Mouse (Mus musculus) gastrocnemius, adult 8-10 months (tissue): ENCODE data around the gene Wfdc6a. TPM values are rescaled to one million over a fixed set of nuclear protein-coding genes. Genes with fewer than 3 reads are reported as not detected.
"Not testable (repeated sequence)": the region's sequence is repeated elsewhere in the genome, so short reads cannot be mapped to it uniquely, and the experiment has no call there.

Source experiments
- DNase-seq, 2 experiments: peaks; one replicate each; pipeline ENCODE4 v3.0.0; 2022; ENCODE audit warnings: low spot score in 2 of 2
- total RNA-seq, 4 experiments: library from RNA; stranded (reverse); gene quantifications; 2 replicates each; pipeline ENCODE4 v1.2.4; 2022

The Wfdc6a gene
- not detected for total RNA-seq

DNA sequence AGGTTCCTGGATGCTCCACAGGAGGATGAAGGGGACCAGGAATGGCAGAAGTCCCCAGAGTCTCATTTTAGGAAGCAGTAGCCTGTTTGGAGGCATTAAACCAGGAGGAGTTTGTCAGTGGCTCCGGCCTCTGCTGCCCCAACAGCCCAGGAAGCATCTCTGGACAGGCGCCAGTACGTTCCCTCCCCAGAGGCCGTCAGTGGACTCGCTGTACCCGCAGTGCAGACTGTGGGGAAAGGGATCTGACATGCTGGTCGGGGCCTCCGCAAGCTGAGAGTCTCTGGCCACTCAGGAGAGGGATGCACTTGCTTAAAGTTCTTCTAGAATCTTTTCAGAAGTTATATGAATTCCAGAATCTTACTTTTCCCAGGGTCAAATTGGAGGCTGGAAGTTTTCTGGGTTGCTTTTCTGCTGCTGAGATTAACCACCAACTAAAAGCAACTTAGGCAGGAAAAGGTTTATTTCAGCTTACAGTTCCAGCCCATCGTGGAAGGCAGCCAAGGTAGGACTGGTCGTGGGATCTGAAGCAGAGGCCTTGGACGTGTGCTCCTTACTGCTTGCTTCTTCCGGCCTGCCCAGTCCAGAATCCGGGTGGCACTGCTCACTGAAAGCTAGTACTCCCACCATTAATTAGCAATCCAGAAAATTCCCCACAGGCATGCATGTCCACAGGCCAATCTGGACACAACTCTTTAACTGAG, at the start of gene Wfdc6a:
Wfdc6a (minus strand) TSS at position 423 of the 701 bp plus-strand sequence.
- DNase-seq, result not testable (repeated sequence)

DNA sequence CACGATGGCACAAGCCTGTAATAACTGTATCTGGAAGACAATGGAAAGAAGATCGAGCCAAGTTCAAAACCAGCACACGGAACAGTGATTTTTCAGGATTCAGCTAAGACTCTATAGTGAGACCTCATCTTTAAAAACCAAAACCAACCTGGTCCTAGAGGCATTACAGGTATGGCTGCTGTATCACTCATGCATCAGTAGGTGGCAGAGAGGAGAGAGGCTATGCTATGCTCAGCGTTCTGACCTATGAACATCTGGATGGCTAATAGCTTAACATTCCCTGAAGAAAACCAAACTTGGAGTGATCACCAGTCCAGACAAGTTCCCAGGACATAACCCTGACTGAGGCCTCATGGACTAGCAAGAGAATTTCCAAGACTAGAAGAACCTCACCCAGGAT, 36.5 kb upstream of the Wfdc6a start:
- DNase-seq, result no peak

DNA sequence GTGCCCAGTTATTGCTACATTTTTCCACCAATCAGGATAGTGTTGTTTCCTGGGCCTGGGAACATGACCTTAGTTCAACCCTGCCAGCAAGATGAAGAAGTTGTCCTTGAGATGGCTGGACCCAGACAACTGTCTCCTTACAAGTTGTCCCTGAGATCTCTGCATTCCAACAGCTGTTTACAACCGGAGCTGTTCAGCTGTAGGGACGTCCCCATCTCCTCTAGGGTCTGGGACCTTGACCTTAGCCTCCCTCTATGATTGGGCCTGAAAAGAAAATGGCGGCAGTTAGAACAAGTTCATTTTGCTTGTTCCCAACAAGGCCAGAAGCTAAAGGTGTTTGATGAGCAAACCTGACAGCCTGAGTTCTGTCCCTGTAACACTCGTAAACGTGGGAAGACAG, 33.8 kb upstream of the Wfdc6a start:
- no peak for DNase-seq

DNA sequence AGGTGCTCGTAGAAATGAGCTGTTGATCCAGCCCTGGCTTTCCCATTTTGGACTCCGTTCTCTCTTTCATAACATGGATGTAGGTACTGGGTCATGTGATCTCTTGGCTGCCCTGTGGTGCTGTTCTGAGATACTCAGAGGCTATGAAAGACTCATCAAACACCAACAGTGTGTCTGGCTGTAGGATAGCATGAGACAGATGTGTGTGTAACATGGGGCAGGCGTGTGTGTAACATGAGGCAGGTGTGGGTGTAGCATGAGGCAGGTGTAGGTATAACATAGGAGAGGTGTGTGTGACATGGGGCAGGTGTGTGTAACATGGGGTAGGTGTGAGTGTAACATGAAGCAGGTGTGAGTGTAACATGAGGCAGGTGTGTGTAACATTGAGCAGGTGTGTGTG, 30.1 kb upstream of the Wfdc6a start:
- DNase-seq, result no peak

DNA sequence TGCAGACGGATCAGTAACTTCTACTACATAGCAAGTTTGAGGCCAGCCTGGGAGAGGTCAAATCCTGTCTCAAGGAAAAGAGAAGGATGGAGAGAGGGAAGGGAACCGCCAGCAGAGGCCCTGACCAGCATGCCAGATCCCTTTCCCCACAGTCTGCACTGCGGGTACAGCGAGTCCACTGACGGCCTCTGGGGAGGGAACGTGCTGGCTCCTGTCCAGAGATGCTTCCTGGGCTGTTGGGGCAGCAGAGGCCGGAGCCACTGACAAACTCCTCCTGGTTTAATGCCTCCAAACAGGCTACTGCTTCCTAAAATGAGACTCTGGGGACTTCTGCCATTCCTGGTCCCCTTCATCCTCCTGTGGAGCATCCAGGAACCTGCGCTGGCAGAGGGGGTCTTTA, 28.2 kb upstream of the Wfdc6a start, which contains the start of the genes Wfdc6b and Wfdc8:
Wfdc6b (plus strand) TSS at position 52 of the 400 bp plus-strand sequence.
Wfdc8 (minus strand) TSS at position 156 of the 400 bp plus-strand sequence.
- DNase-seq, result peak in 1 of 2 experiments; percentile 32

DNA sequence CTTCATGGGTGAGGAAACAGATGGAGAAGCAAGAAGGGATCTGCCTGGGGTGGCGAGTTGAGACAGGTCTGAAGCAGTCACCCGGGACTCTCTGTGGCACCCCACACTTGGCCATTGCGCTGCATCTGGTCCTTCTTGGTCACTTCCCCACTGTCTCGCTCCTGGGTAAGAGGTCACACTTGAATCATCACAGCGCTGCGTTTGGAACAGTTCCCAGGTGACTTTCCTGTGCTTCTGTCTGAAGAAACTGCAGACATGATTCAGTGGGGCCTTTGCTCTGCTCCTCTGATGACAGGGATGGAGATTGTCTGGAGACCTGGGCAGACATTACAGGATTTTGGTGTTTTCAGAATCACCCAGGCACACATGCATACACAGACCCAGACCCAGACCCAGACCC, 23.5 kb upstream of the Wfdc6a start:
- DNase-seq, result no peak

DNA sequence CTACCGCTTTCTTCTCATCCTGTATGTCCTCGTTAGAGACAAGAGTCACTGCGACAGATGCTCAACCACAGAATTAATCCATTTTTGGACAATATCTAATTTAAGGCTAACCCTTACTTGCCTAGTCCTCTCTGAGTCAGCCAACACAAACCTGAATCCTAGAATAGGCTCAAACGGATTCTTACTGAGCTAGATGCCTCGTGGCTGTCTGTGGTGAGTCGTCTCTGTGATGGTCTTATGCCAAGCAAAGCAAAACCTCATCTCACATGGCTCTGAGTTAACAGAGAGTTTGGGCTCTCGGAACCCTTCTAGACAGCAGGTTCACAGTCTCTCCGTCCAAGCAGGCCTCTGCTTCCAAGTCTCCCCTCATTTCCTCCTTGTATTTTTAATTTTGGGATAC, 19.2 kb upstream of the Wfdc6a start:
- no peak for DNase-seq

DNA sequence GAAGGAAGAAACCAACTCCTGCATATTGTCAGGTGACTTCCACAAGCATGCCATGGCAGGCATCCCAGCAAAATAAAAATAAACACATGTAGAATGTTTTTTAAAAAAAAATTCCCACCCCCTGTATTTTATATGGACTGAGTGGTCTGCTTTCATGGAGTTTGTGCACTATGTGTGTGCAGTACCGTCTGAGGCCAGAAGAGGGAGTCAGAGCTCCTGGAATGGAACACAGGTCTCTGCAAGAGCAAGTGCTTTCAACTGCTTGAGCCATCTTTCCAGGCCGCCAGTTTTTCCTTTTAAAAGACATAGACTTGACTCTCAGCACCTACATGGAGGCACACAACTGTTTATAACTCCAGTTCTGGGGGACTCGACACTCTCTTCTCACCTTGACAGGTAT, 18.2 kb upstream of the Wfdc6a start:
- no peak for DNase-seq

DNA sequence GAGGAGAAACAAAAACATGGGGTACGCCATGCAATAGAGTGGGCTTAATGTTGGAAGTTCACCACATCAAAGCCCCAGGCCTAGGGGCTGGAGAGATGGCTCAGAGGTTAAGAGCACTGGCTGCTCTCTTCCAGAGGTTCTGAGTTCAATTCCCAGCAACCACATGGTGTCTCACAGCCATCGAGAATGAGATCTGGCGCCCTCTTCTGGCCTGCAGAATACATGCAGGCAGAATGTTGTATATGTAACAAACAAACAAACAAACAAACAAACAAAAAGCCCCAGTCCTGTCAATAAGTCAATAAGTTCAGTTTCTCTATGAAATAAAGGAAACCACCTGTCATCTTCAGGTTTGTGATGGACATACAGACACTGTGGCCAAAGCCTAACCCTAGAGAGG, 14.9 kb upstream of the Wfdc6a start:
- no peak for DNase-seq

DNA sequence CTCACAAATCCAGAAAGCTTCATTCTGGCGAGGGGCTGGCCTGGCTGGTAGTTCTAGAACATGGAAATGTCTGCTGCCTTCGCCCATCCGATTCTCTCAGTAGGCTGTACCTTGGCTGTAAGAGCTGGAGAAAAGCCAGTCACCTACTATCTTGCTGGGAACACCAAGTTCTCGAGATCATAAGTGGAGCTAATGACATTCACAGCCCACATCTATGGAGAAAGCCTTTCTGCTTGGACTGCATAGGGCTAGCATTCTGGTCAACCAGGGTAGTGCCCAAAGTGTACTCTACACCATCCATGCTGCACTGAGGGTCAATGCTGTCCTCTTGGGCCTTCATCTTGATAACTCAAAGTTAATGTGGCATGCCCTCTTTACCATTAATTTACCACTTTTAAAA, 8.2 kb upstream of the Wfdc6a start, which contains the start of gene Eppin:
Eppin (minus strand) TSS at position 101 of the 400 bp plus-strand sequence.
- no peak for DNase-seq

DNA sequence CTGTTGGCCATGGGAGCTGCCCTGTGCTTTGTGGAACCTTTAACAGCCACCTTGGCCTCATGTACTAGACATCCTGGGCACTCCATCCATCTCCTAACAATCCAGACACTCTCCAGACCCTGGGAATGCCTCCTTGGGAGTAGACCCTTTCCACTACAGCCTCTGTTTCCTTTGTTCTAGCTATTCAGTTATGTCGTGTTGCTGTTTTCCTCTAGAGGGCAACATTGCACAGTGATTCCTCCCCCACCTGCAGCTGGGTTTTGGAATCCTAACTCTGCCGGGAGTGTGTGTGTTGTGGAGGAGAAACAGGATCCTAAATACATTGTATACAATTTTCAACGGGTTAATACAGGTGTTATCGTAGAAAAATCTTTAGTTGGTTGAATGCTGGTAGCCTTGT, 6.8 kb upstream of the Wfdc6a start:
- DNase-seq, result no peak

DNA sequence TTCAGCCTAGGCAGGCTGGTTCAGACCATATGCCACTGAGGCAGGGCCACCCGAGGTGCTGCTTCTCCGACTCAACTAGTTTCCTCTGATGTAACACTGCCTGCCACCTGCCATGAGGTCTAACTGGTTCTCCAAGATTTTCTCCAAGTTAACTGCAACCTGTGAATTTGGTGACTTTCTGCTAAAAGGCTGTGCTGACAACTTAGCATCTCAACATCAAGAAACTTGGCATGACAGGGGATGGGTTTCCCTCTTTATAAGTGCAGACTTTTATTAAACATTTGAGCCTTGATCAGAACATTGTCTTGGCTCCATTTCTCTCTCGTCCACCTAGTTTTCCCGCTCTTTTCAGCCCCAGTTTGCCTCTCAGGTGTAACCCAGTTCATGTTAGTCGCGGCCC, 11.9 kb downstream of the Wfdc6a start, which contains the start of gene Spint3:
Spint3 (minus strand) TSS at position 101 of the 400 bp plus-strand sequence.
- DNase-seq, result not testable (repeated sequence)

DNA sequence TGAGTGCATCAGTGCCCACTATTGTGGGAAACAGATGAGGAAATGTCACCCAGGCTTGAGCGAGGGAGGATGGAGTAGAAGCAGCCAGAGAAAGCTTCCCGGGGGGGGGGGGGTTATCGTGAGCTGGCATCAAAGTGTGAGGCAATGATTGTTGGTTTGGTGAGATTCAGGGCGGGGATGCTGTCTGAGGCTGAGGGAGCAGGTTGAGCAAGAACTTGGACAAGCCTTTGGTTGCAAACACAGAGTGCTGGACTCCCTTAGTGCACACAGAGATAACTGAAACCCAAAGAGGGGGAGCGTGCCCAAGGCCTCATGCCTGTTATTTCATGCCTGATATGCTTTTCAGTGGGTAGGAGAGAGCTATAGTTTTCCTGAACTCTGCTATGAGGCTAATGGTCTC, 17.8 kb downstream of the Wfdc6a start:
- no peak for DNase-seq

DNA sequence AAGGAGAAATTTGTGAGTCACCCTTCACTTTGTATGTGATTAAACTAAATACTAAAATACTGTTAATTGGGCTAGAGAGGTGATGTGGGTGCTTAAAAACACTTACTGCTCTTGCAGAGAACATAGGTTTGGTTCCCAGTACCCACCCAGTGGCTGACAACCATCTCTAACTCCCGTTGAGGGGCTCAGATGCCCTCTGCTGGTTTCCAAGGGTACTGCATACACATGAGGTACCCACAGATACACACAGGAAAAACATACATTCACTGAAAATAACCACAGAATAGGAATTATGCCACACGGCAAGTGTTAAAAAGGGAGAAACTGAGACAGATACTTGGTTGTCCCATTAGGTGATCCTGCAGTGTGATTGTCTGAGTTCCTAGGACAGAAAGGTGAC, 18.2 kb downstream of the Wfdc6a start:
- DNase-seq, result no peak

DNA sequence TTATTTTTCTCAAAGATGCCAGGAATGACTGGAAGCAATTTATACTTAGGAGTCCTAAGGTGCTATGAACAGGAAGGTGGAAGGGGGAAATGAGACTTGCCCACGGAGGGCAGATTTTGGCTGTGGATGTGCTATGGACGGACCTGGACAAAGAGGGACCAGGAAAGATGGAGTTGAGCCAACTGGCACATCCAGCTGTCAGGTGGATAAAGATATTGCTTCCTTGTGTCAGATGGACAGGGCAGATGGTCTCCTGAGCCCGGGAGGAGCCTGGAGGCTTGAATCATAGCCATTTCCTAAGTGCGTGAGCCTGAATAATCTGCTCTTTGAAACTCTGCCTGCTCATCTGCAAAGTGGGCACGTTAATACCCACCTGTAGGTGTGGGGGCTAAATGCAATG, 20.9 kb downstream of the Wfdc6a start:
- no peak for DNase-seq

DNA sequence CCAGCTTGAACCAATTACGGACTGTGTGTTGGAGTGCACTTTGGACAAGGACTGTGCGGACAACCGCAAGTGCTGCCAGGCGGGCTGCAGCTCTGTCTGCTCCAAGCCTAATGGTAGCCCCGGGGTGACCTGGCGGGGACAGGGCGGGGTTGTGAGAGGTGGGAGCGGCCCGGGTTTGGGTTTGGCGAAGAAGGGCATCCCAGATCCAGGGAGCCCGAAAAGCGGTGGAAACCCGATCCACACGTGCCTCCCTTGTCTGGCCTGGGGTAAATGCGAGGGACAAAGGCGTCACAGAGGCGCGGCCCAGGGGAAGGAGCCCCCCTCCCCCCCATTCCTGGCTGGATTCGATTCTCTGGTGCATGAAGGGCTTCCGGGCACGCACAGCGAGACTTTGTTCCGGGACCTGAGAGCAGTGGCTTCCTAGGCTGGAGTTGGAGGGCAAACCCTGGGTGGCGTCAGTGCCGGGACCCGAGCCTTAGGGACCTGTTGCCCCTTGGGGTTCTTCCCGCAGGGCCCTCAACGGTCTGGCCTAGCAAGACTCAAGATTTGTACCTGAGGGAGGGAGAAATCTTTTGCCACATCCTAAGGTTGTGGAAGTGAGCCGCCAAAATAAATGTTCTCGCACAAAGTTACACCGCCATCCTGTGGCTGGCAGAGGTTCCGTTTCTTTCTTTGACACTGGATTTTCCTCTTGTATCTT, 21.8 kb downstream of the Wfdc6a start:
- DNase-seq, result no peak

DNA sequence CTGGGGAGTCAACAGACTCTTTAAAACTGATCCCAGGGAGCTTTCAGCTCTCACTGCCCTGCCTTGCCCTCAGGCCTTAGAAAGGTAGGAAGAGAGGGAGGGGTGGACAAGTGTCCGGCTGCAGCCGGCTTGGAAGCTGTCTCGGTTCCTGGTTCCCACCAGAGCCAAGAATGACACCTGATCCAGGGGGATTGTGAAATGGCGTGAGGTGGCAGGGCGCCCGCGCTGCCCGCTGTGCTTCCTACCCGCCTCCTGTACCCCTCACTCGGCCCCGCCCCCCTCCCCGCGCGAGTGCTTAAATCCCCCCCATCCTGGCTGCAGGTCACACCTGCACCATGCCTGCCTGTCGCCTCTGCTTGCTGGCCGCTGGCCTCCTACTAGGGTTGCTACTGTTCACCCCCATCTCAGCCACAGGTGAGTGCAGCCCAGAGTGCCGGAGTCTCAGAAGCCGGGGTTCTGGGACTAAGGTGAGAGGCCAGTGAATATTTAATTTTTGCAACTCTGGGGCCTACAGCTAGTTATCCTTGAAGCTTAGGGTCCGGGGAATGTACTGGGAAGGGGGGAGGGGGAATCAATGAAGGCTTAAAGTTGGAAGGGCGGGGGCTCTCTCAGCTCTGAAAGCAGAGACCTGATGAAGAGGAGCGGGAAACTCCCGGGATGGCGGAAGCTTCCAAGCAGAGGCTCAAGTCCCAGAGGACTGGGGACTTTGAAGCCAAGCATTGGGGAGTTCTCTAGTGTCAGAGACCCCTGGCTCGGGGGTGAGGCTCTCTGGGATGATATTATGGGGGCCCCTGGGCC, 22.7 kb downstream of the Wfdc6a start, which contains the start of gene Wfdc2:
Wfdc2 (plus strand) TSS at position 23 of the 798 bp plus-strand sequence.
- DNase-seq, result peak in 1 of 2 experiments; percentile 28

DNA sequence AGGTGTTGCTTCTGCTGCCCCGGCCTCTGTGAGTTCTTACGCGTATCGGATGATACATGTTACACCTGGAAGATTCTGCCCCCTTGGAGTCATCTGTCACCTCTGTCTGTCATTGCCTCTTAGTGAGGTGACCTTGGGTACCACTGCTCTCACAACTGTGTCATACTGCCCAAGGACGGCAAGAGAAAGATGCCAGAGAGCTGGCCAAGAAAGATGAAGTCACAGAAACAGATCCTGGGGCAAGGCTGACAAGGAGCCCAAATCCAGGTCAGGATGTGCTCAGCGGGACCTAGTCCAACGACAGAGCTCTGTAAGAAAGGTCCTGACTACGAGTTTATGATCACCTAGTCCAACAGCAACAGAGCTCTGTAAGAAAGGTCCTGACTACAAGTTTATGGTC, 25.1 kb downstream of the Wfdc6a start:
- no peak for DNase-seq

DNA sequence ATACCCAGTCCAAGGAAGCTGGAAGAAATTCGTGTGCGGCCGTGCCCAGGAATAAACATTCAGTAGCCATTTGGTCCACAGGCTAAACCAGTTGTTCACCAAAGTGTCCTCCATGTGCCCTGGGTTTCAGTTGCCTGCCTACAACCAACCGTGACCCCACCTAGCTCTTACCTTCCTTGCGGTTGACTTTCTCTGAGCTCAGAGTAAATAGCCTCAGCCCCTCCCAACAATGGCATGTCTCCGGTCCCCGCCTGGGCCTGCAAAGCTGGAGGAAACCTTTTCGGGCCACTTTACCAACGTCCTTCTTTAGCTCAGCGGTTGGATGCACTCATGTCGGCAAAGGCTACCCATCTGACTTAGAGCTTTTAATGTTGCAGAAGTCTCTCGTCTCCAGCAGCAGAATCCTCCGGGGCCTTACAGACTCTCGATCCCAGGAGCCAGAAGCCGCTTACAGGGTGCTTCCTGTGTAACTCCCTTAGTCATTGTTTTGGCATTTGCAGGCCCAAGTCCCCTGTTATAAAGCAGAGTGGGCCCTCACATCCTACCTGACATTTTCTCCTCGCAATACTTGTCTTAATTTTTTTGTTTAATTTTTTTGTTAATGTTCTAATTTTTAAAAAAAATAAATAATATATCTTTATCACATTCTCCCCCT, 26.1 kb downstream of the Wfdc6a start:
- DNase-seq, result no peak

DNA sequence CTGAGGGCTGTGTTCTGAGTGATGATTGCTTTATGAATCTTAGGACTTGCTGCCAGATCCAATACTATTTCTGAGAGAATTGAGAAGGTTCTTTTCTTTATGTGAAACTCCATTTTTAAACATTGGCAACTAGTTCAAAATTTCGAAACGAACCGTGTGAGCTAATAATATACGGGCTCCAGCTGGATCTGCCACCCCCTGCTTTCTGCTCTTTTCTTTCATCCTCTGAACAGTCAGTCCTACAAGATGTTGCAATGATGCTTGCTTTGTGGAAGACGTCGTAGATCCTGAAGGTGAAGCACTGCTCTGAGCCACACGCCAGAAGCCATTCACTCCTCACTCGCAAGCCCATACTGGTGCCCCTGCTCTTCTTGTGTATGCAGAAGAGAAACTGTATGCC, 26.8 kb downstream of the Wfdc6a start:
- DNase-seq, result no peak

DNA sequence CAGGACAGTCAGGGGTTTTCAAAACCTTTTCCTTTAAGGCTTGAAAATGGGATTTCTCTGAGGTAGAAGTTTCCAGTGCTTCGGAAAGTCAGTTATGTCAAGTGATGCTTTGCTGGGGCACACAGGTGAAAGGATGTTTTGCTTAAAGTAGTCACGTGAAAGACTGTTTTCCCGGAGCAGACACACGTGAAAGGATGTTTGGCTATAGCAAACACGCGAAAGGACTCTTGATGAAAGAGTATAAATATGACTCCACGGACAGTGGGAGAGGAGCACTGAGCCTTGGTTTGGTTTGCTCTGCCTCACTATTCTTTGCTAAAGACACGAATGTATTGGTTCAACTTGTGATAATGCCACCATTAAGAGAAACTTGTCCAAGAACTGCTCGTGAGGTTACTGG, 33.7 kb downstream of the Wfdc6a start:
- no peak for DNase-seq
